Mouse (Mus musculus): ENCODE results near the gene Ptov1.

GRCm38 (mm10) chr7:44898607-44899006 is 29.0 kb upstream of the Ptov1 start:
- TF ChIP-seq POLR2A (IDR thresholded peaks at IDR 0.05; ENCODE audit: borderline replicate concordance, low read depth, low read length) (no peak), CTCF (IDR thresholded peaks at IDR 0.05; ENCODE audit: low read depth, low read length) (no peak)

Measured in bone marrow macrophage, adult 2 months (primary cell).